Mouse (Mus musculus): Measurements from ENCODE around the gene Tdrd7. TPM values are rescaled to one million over a fixed set of nuclear protein-coding genes. Genes with fewer than 3 reads are reported as not detected.

Gene Tdrd7
- polyA plus RNA-seq, 1 experiment from 2014 or later: 15.0 TPM

DNA sequence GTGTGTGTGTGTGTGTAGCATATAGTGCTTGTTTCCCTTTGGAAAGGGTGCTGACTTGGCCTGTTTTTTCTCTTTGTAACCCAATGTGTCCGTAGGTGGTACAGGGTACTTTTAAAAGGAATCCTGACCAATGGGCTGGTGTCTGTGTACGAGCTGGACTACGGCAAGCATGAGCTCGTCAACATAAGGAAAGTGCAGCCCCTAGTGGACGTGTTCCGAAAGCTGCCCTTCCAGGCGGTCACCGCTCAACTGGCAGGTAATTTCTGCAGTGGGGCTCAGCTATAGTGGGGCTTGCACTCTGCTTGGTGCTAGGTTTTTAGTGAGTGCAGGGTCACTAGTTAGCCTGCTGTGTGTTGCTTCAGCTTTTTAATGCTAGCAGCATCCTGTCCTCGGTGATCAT lies 64.4 kb downstream of the Tdrd7 start:
- no peak overlapping the region for H3K9ac ChIP-seq (ENCODE audit: low read length)
- no peaks in the 10 kb centered on the region for H3K9me3 ChIP-seq (replicated peaks; ENCODE audit: control insufficient read depth, low read length)
- no peak overlapping the region for H3K27ac ChIP-seq (ENCODE audit: low read depth, low read length)
- no peak overlapping the region for H3K4me3 ChIP-seq (ENCODE audit: low read depth, low read length)
- H3K27me3 ChIP-seq (replicated peaks; ENCODE audit: control insufficient read depth, insufficient read depth, low read length): no peaks in the 10 kb centered on the region
- 48% methylated on average over 9 of the region's 9 CpGs for WGBS
- no peaks in the 10 kb centered on the region for H3K4me1 ChIP-seq (ENCODE audit: control insufficient read depth, insufficient read depth, low read length)
- H3K36me3 ChIP-seq (ENCODE audit: control insufficient read depth, insufficient read depth, low read length): no peaks in the 10 kb centered on the region
- peak; percentile 36 for DNase-seq (ENCODE audit: low spot score)
- H3K4me2 ChIP-seq (ENCODE audit: low read length): no peak overlapping the region
- no peak for ATAC-seq

- no peak for ATAC-seq
- Histone ChIP-seq H3K4me1 (ENCODE audit: control insufficient read depth, insufficient read depth, low read length) (no peaks in the 10 kb centered on the region), H3K9me3 (replicated peaks; ENCODE audit: control insufficient read depth, low read length) (no peaks in the 10 kb centered on the region), H3K27me3 (replicated peaks; ENCODE audit: control insufficient read depth, insufficient read depth, low read length) (no peaks in the 10 kb centered on the region), H3K9ac (ENCODE audit: low read length) (no peak overlapping the region), H3K4me2 (ENCODE audit: low read length) (no peak overlapping the region), H3K4me3 (ENCODE audit: low read depth, low read length) (no peak overlapping the region), H3K36me3 (ENCODE audit: control insufficient read depth, insufficient read depth, low read length) (no peaks in the 10 kb centered on the region), H3K27ac (ENCODE audit: low read depth, low read length) (no peak overlapping the region)
- DNase-seq (ENCODE audit: low spot score): no peak
- WGBS: 69% methylated on average over 9 of the region's 9 CpGs
Measured at GRCm38 (mm10) chr4:46032448-46032847, 67.3 kb downstream of the Tdrd7 start.

- no peaks in the 10 kb centered on the region for H3K4me1 ChIP-seq (ENCODE audit: control insufficient read depth, insufficient read depth, low read length)
- 81% methylated on average over 2 of the region's 2 CpGs for WGBS
- no peak for ATAC-seq
Measured at GRCm38 (mm10) chr4:46033197-46033596, 68.1 kb downstream of the Tdrd7 start.

GRCm38 (mm10) chr4:46038591-46038891 lies 73.4 kb downstream of the Tdrd7 start:
- Histone ChIP-seq H3K4me3 (ENCODE audit: low read depth, low read length) (peak overlapping the region; percentile 45), H3K27ac (ENCODE audit: low read depth, low read length) (no peak overlapping the region), H3K36me3 (ENCODE audit: control insufficient read depth, insufficient read depth, low read length) (no peaks in the 10 kb centered on the region), H3K4me2 (ENCODE audit: low read length) (peak overlapping the region; percentile 95), H3K9ac (ENCODE audit: low read length) (peak overlapping the region; percentile 60; the same call in 1 of the 2 replicates), H3K4me1 (ENCODE audit: control insufficient read depth, insufficient read depth, low read length) (peaks cover 9% of the 10 kb centered on the region), H3K9me3 (replicated peaks; ENCODE audit: control insufficient read depth, low read length) (no peaks in the 10 kb centered on the region), H3K27me3 (replicated peaks; ENCODE audit: control insufficient read depth, insufficient read depth, low read length) (peaks cover 26% of the 10 kb centered on the region)
- WGBS: 9% methylated on average over 12 of the region's 12 CpGs
- DNase-seq (ENCODE audit: low spot score): no peak
- ATAC-seq: no peak; the same call in 1 of the 2 replicates

More at GRCm38 (mm10) chr4:46033197-46033596, 68.1 kb downstream of the Tdrd7 start:
- Histone ChIP-seq H3K9me3 (replicated peaks; ENCODE audit: control insufficient read depth, low read length) (no peaks in the 10 kb centered on the region), H3K4me3 (ENCODE audit: low read depth, low read length) (no peak overlapping the region), H3K9ac (ENCODE audit: low read length) (no peak overlapping the region), H3K36me3 (ENCODE audit: control insufficient read depth, insufficient read depth, low read length) (no peaks in the 10 kb centered on the region), H3K4me2 (ENCODE audit: low read length) (no peak overlapping the region), H3K27ac (ENCODE audit: low read depth, low read length) (no peak overlapping the region), H3K27me3 (replicated peaks; ENCODE audit: control insufficient read depth, insufficient read depth, low read length) (no peaks in the 10 kb centered on the region)
- DNase-seq (ENCODE audit: low spot score): no peak

- H3K4me3 ChIP-seq (ENCODE audit: low read depth, low read length): peak within 1 kb of the TSS; percentile 45
- ATAC-seq: peak; percentile 75
- peak within 1 kb of the TSS; percentile 95 for H3K4me2 ChIP-seq (ENCODE audit: low read length)
- H3K27ac ChIP-seq (ENCODE audit: low read depth, low read length): no peak within 1 kb of the TSS
- H3K9ac ChIP-seq (ENCODE audit: low read length): peak within 1 kb of the TSS; percentile 60
- DNase-seq (ENCODE audit: low spot score): peak; percentile 52
- H3K27me3 ChIP-seq (replicated peaks; ENCODE audit: control insufficient read depth, insufficient read depth, low read length): peaks cover 26% of the 10 kb centered on the region
- 2% methylated on average over 59 of the region's 72 CpGs for WGBS
- no peaks in the 10 kb centered on the region for H3K36me3 ChIP-seq (ENCODE audit: control insufficient read depth, insufficient read depth, low read length)
- H3K4me1 ChIP-seq (ENCODE audit: control insufficient read depth, insufficient read depth, low read length): peaks cover 9% of the 10 kb centered on the region
- H3K9me3 ChIP-seq (replicated peaks; ENCODE audit: control insufficient read depth, low read length): no peaks in the 10 kb centered on the region
Measured at GRCm38 (mm10) chr4:46038892-46039751, 74.0 kb downstream of the Tdrd7 start, which contains the start of gene Tmod1. Gene Tmod1 (plus strand): TSS chr4:46038935.

DNA sequence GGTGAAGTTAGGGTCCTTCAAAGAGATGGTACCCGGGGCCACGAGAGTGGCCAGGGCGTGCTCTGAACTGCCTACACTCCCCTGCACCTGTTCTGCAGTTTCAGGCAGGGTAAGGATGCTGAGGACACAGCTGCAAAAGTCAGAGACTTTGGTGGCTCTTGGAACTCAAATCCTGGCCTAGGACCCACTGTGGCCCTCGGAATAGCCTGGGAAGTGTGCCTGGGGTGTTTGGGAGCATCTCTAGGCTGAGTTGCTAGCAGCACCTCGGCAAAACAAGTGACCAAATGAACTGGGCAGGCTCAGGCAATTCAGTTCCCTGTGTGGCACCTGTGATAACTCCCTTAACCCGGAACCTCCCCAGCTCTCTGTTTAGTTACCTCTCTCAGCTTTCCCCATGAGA lies 74.8 kb downstream of the Tdrd7 start:
- ATAC-seq: no peak
- Histone ChIP-seq H3K27ac (ENCODE audit: low read depth, low read length) (no peak overlapping the region), H3K9ac (ENCODE audit: low read length) (no peak overlapping the region), H3K4me2 (ENCODE audit: low read length) (peak overlapping the region; percentile 95), H3K4me1 (ENCODE audit: control insufficient read depth, insufficient read depth, low read length) (peaks cover 9% of the 10 kb centered on the region), H3K36me3 (ENCODE audit: control insufficient read depth, insufficient read depth, low read length) (no peaks in the 10 kb centered on the region), H3K27me3 (replicated peaks; ENCODE audit: control insufficient read depth, insufficient read depth, low read length) (peaks cover 26% of the 10 kb centered on the region), H3K9me3 (replicated peaks; ENCODE audit: control insufficient read depth, low read length) (no peaks in the 10 kb centered on the region), H3K4me3 (ENCODE audit: low read depth, low read length) (0 out of 2 replicates have a peak overlapping the region, but pooled peaks have one; percentile 45)
- 14% methylated on average over 6 of the region's 6 CpGs for WGBS
- DNase-seq (ENCODE audit: low spot score): no peak

GRCm38 (mm10) chr4:46040594-46041192 lies 75.6 kb downstream of the Tdrd7 start:
- H3K36me3 ChIP-seq (ENCODE audit: control insufficient read depth, insufficient read depth, low read length): no peaks in the 10 kb centered on the region
- ATAC-seq (no peak), DNase-seq (ENCODE audit: low spot score) (no peak)
- no peak overlapping the region for H3K4me2 ChIP-seq (ENCODE audit: low read length)
- H3K4me1 ChIP-seq (ENCODE audit: control insufficient read depth, insufficient read depth, low read length): peaks cover 9% of the 10 kb centered on the region
- no peak overlapping the region for H3K9ac ChIP-seq (ENCODE audit: low read length)
- H3K4me3 ChIP-seq (ENCODE audit: low read depth, low read length): no peak overlapping the region
- WGBS: 19% methylated on average over 9 of the region's 9 CpGs
- no peak overlapping the region for H3K27ac ChIP-seq (ENCODE audit: low read depth, low read length)
- H3K9me3 ChIP-seq (replicated peaks; ENCODE audit: control insufficient read depth, low read length): no peaks in the 10 kb centered on the region
- peaks cover 26% of the 10 kb centered on the region for H3K27me3 ChIP-seq (replicated peaks; ENCODE audit: control insufficient read depth, insufficient read depth, low read length)

DNA sequence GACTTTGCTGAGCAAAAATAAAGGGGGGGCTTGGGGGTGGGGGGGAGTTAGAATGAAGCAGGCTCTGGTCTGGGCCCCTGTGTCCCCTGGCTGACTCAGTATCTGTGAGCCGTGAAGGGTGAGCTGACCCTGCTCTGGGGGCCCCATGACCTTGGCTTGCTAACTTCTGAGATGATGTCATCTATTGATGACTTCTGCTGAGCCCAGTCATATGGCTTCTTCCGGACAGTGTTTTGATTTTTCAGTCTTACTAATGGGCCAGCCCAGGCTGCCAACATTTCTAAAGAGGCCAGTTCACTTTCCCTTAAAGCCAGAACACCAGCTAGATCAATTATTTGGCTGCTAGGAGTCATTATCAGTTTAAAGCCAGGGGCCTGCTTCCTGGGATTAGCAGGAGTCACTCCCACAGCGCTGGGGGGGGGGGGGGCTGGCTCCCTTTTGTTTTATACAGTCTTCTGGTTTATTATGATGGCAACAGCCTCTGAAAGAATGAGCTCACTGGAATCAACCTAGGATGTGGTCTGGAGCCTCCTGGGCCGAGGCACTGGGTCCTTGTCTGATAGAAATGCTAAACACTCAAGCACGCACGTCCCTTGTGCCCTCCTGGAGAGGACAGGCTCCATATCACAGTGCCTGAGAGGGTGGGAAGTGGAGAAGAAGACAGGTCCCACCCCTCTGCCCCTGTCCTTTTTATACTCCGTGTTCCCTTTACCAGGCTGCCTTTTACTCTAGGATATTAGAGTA lies 76.8 kb downstream of the Tdrd7 start:
- H3K9ac ChIP-seq (ENCODE audit: low read length): no peak overlapping the region
- no peak overlapping the region for H3K27ac ChIP-seq (ENCODE audit: low read depth, low read length)
- H3K4me2 ChIP-seq (ENCODE audit: low read length): no peak overlapping the region
- H3K4me1 ChIP-seq (ENCODE audit: control insufficient read depth, insufficient read depth, low read length): peaks cover 9% of the 10 kb centered on the region
- H3K27me3 ChIP-seq (replicated peaks; ENCODE audit: control insufficient read depth, insufficient read depth, low read length): peaks cover 26% of the 10 kb centered on the region
- DNase-seq (ENCODE audit: low spot score) (no peak), ATAC-seq (no peak)
- H3K36me3 ChIP-seq (ENCODE audit: control insufficient read depth, insufficient read depth, low read length): no peaks in the 10 kb centered on the region
- H3K4me3 ChIP-seq (ENCODE audit: low read depth, low read length): no peak overlapping the region
- H3K9me3 ChIP-seq (replicated peaks; ENCODE audit: control insufficient read depth, low read length): no peaks in the 10 kb centered on the region
- WGBS: 14% methylated on average over 7 of the region's 7 CpGs

All from forebrain, embryonic 14.5 days (tissue).